Mouse (Mus musculus): ENCODE measurements around the gene Hivep3.

GRCm38 (mm10) chr4:119786721-119787120 lies 53.1 kb downstream of the Hivep3 start:
- TF ChIP-seq JUND (conservative IDR thresholded peaks at IDR 0.05; ENCODE audit: low read depth, low read length) (no peak), POLR2A (IDR thresholded peaks at IDR 0.05; ENCODE audit: low read depth, low read length) (no peak), EP300 (IDR thresholded peaks at IDR 0.05; ENCODE audit: low read length) (no peak), KAT2A (IDR thresholded peaks at IDR 0.05; ENCODE audit: insufficient replicate concordance, low read length) (no peak), CTCF (conservative IDR thresholded peaks at IDR 0.05 in 1 of 2, IDR thresholded peaks at IDR 0.05 in 1 of 2; ENCODE audit: low read depth in 2 of 2, low read length in 2 of 2) (no peak), RAD21 (IDR thresholded peaks at IDR 0.05; ENCODE audit: low read depth, low read length) (no peak), MAFK (IDR thresholded peaks at IDR 0.05; ENCODE audit: insufficient replicate concordance, low read length) (no peak), HCFC1 (IDR thresholded peaks at IDR 0.05; ENCODE audit: low read depth, low read length) (no peak), MXI1 (IDR thresholded peaks at IDR 0.05; ENCODE audit: low read depth, low read length) (no peak), CHD1 (IDR thresholded peaks at IDR 0.05; ENCODE audit: low read depth, low read length) (no peak)
